In genomic region chr2:147690506-147691208, GRCm38 (mm10) we compare ENCODE assay signal across 23 mouse cellular contexts.
A peak's percentile ranks its signal among the peaks of the same experiment; 100 is the strongest.
DNase-seq lines count a peak whose midpoint lies in the region; ATAC-seq and TF ChIP-seq lines count a peak whose summit lies in the region.
"Had no signal": no experiment of that assay in that cellular context is flagged by ENCODE, and none has a peak within 500 bp of the region (broad histone marks: within the 10 kb centered on the region; RNA-seq: fewer than 3 reads in every experiment).

No protein-coding gene starts in this region.

- no peaks in the 10 kb centered on the region for H3K36me3 ChIP-seq in hindbrain, embryonic 13.5 days
- H3K36me3 ChIP-seq in hindbrain, postnatal 0 days (ENCODE audit: insufficient read depth, low read length) = no peaks in the 10 kb centered on the region
- no peaks in the 10 kb centered on the region for H3K36me3 ChIP-seq in kidney, embryonic 15.5 days
- no peaks in the 10 kb centered on the region for H3K36me3 ChIP-seq in neural tube, embryonic 13.5 days
- H3K36me3 ChIP-seq in neural tube, embryonic 15.5 days = no peaks in the 10 kb centered on the region
- H3K36me3 ChIP-seq: embryonic facial prominence, embryonic 12.5 days; embryonic facial prominence, embryonic 15.5 days had no signal

- no peak for TF ChIP-seq CTCF in hindbrain, postnatal 0 days (IDR thresholded peaks at IDR 0.05; ENCODE audit: low read depth)

- H3K9ac ChIP-seq in hindbrain, embryonic 13.5 days = no peak overlapping the region
- no peak overlapping the region for H3K9ac ChIP-seq in hindbrain, postnatal 0 days (replicated peaks; ENCODE audit: low read length)
- H3K9ac ChIP-seq in kidney, embryonic 15.5 days = no peak overlapping the region
- no peak overlapping the region for H3K9ac ChIP-seq in neural tube, embryonic 13.5 days
- no peak overlapping the region for H3K9ac ChIP-seq in neural tube, embryonic 15.5 days (replicated peaks)
- H3K9ac ChIP-seq: embryonic facial prominence, embryonic 12.5 days; embryonic facial prominence, embryonic 15.5 days; forebrain, postnatal 0 days had no signal

- H3K27me3 ChIP-seq in hindbrain, embryonic 13.5 days = no peaks in the 10 kb centered on the region
- H3K27me3 ChIP-seq in hindbrain, postnatal 0 days (ENCODE audit: insufficient read depth, low read length) = no peaks in the 10 kb centered on the region
- peaks cover 10% of the 10 kb centered on the region; the same call in 1 of the 2 replicates for H3K27me3 ChIP-seq in kidney, embryonic 15.5 days
- H3K27me3 ChIP-seq in neural tube, embryonic 13.5 days = 0 out of 2 replicates have a peak, but pooled peaks cover 4% of the 10 kb centered on the region
- no peaks in the 10 kb centered on the region for H3K27me3 ChIP-seq in neural tube, embryonic 15.5 days (replicated peaks)
- H3K27me3 ChIP-seq: embryonic facial prominence, embryonic 12.5 days had no signal

- peak; percentile 74; the same call in 1 of the 2 replicates for ATAC-seq in hindbrain, embryonic 13.5 days (ENCODE audit: low FRiP score)
- ATAC-seq in hindbrain, postnatal 0 days = no peak
- 0 out of 2 replicates have a peak, but pooled peaks have one; percentile 12 for ATAC-seq in kidney, embryonic 15.5 days (replicated peaks; ENCODE audit: low FRiP score)
- peak; percentile 64 for ATAC-seq in neural tube, embryonic 13.5 days (ENCODE audit: low read depth)
- peak; percentile 81 for ATAC-seq in neural tube, embryonic 15.5 days (ENCODE audit: low FRiP score)
- ATAC-seq: activated CD4-positive, CD25-positive, alpha-beta regulatory T cell, adult 4 months; forebrain, embryonic 14.5 days; forebrain, postnatal 0 days had no signal

- H3K4me1 ChIP-seq in hindbrain, embryonic 13.5 days (replicated peaks) = no peaks in the 10 kb centered on the region
- H3K4me1 ChIP-seq in hindbrain, postnatal 0 days (ENCODE audit: insufficient read depth, low read length) = no peaks in the 10 kb centered on the region
- H3K4me1 ChIP-seq in kidney, embryonic 15.5 days = no peaks in the 10 kb centered on the region
- H3K4me1 ChIP-seq in neural tube, embryonic 13.5 days (replicated peaks) = peaks cover 11% of the 10 kb centered on the region
- H3K4me1 ChIP-seq in neural tube, embryonic 15.5 days = no peaks in the 10 kb centered on the region
- H3K4me1 ChIP-seq: embryonic facial prominence, embryonic 15.5 days had no signal

- 65% methylated on average over 15 of the region's 15 CpGs for WGBS in hindbrain, embryonic 13.5 days
- WGBS in hindbrain, postnatal 0 days = 52% methylated on average over 15 of the region's 15 CpGs
- 45% methylated on average over 15 of the region's 15 CpGs for WGBS in kidney, embryonic 15.5 days
- WGBS in neural tube, embryonic 13.5 days = 44% methylated on average over 15 of the region's 15 CpGs
- 40% methylated on average over 15 of the region's 15 CpGs for WGBS in neural tube, embryonic 15.5 days

- no peaks in the 10 kb centered on the region for H3K9me3 ChIP-seq in hindbrain, embryonic 13.5 days
- H3K9me3 ChIP-seq in hindbrain, postnatal 0 days (ENCODE audit: low read length) = no peaks in the 10 kb centered on the region
- no peaks in the 10 kb centered on the region for H3K9me3 ChIP-seq in kidney, embryonic 15.5 days (replicated peaks)
- H3K9me3 ChIP-seq in neural tube, embryonic 13.5 days = no peaks in the 10 kb centered on the region
- no peaks in the 10 kb centered on the region for H3K9me3 ChIP-seq in neural tube, embryonic 15.5 days (replicated peaks)
- H3K9me3 ChIP-seq: embryonic facial prominence, embryonic 12.5 days; embryonic facial prominence, embryonic 15.5 days had no signal

- no peak for DNase-seq in hindbrain, postnatal 0 days (ENCODE audit: low spot score)
- no peak for DNase-seq in kidney, adult 8-10 months
- DNase-seq in neural tube, embryonic 10.5 days (ENCODE audit: extremely low spot score, low spot score) = no peak
- DNase-seq in Muller cell, postnatal 12 days (ENCODE audit: inconsistent ontology term) = no peak
- DNase-seq: adrenal gland, adult 8-10 months; adrenal gland, postnatal 25 days; B cell, adult 2 months; cerebellum, adult 11-12 months; cerebellum, adult 8-10 months; cerebellum, postnatal 25 days; forebrain, postnatal 0 days; gastrocnemius, adult 2 months; gastrocnemius, postnatal 14 days; heart, adult 11 months had no signal

- no peak overlapping the region for H3K4me3 ChIP-seq in hindbrain, embryonic 13.5 days
- no peak overlapping the region for H3K4me3 ChIP-seq in hindbrain, postnatal 0 days (ENCODE audit: low read length)
- H3K4me3 ChIP-seq in kidney, embryonic 15.5 days (replicated peaks) = no peak overlapping the region
- H3K4me3 ChIP-seq in neural tube, embryonic 13.5 days = no peak overlapping the region
- no peak overlapping the region for H3K4me3 ChIP-seq in neural tube, embryonic 15.5 days (replicated peaks)
- H3K4me3 ChIP-seq: embryonic facial prominence, embryonic 12.5 days; embryonic facial prominence, embryonic 15.5 days; gastrocnemius, adult 2 months had no signal

- H3K4me2 ChIP-seq in hindbrain, embryonic 13.5 days = no peak overlapping the region
- no peak overlapping the region for H3K4me2 ChIP-seq in hindbrain, postnatal 0 days (ENCODE audit: low read depth, low read length)
- no peak overlapping the region for H3K4me2 ChIP-seq in kidney, embryonic 15.5 days
- H3K4me2 ChIP-seq in neural tube, embryonic 13.5 days = no peak overlapping the region
- H3K4me2 ChIP-seq in neural tube, embryonic 15.5 days = no peak overlapping the region
- H3K4me2 ChIP-seq: embryonic facial prominence, embryonic 12.5 days; embryonic facial prominence, embryonic 15.5 days; heart, embryonic 11.5 days had no signal

- H3K27ac ChIP-seq in hindbrain, embryonic 13.5 days = no peak overlapping the region
- no peak overlapping the region for H3K27ac ChIP-seq in hindbrain, postnatal 0 days
- no peak overlapping the region for H3K27ac ChIP-seq in kidney, embryonic 15.5 days
- H3K27ac ChIP-seq in neural tube, embryonic 13.5 days (replicated peaks) = no peak overlapping the region
- no peak overlapping the region for H3K27ac ChIP-seq in neural tube, embryonic 15.5 days (replicated peaks)
- H3K27ac ChIP-seq: embryonic facial prominence, embryonic 12.5 days; embryonic facial prominence, embryonic 15.5 days; gastrocnemius, adult 2 months had no signal
